Mouse (Mus musculus) midbrain, embryonic 11.5 days (tissue): ENCODE measurements around the gene Gmip. TPM values are rescaled to one million over a fixed set of nuclear protein-coding genes. Genes with fewer than 3 reads are reported as not detected.

Experiments
- ATAC-seq: fragments of 200-750 bp; cut with Nextera tagmentation; 2 replicates; pipeline ENCODE4 v1.8.0; 2017; ENCODE audit warnings: moderate TSS enrichment, moderate library complexity; ENCODE audit not compliant: low FRiP score
- DNase-seq: peaks from one replicate; pipeline ENCODE4 v3.0.0; 2015; ENCODE audit warnings: low spot score; ENCODE audit errors: missing footprints
- H3K27ac ChIP-seq: fragments of 300-500 bp; sonication (generic); 2 replicates; pipeline ENCODE4 v1.5.1; 2014; ENCODE audit warnings: low read depth, low read length
- H3K27me3 ChIP-seq: fragments of 300-500 bp; sonication (generic); 2 replicates; pipeline ENCODE4 v1.6.1; 2014; ENCODE audit warnings: mild to moderate bottlenecking, low read length, moderate library complexity, mixed read lengths; ENCODE audit not compliant: control insufficient read depth, insufficient read depth
- H3K36me3 ChIP-seq: fragments of 300-500 bp; sonication (generic); 2 replicates; pipeline ENCODE4 v1.6.1; 2014; ENCODE audit warnings: mild to moderate bottlenecking, low read length, moderate library complexity, mixed read lengths; ENCODE audit not compliant: control insufficient read depth, insufficient read depth
- H3K4me1 ChIP-seq: fragments of 300-500 bp; sonication (generic); 2 replicates; pipeline ENCODE4 v1.6.1; 2014; ENCODE audit warnings: low read length; ENCODE audit not compliant: control insufficient read depth, insufficient read depth
- H3K4me2 ChIP-seq: fragments of 300-500 bp; sonication (generic); 2 replicates; pipeline ENCODE4 v1.6.1; 2014; ENCODE audit warnings: mild to moderate bottlenecking, moderate library complexity
- H3K4me3 ChIP-seq: fragments of 300-500 bp; sonication (generic); 2 replicates; pipeline ENCODE4 v1.5.1; 2014; ENCODE audit warnings: low read depth, low read length
- H3K9ac ChIP-seq: fragments of 300-500 bp; sonication (generic); 2 replicates; pipeline ENCODE4 v1.6.1; 2014; ENCODE audit warnings: low read length
- H3K9me3 ChIP-seq: fragments of 300-500 bp; sonication (generic); 2 replicates; pipeline ENCODE4 v1.6.1; 2016; ENCODE audit warnings: low read length; ENCODE audit not compliant: control insufficient read depth
- WGBS: fragments of 180-500 bp; shearing (Covaris S2); extraction: QIAGEN DNeasy Blood & Tissue Kit; methylation state at CpG from one replicate; pipeline ENCODE4 v1.1.7; 2014; 5-methylcytosine and 5-hydroxymethylcytosine counted together
- polyA plus RNA-seq: library from polyadenylated mRNA; unstranded; fragments of >200 nt; fragmentation: Nextera tagmentation; extraction: Ambion mirVana; gene quantifications from 2 replicates; pipeline ENCODE4 v1.2.1, GENCODE M21; 2014

Gmip gene
- polyA plus RNA-seq: 7.8 TPM in 2 replicates

- H3K36me3 ChIP-seq: peaks cover 36% of the 10 kb centered on the region
- 11% methylated on average over 17 of the region's 28 CpGs for WGBS
- no peaks in the 10 kb centered on the region for H3K9me3 ChIP-seq
- peaks cover 6% of the 10 kb centered on the region; the same call in 1 of the 2 replicates for H3K4me1 ChIP-seq
- no peaks in the 10 kb centered on the region for H3K27me3 ChIP-seq
- ATAC-seq: peak; percentile 82
- DNase-seq: peak; percentile 94
- H3K4me3 ChIP-seq: peak within 1 kb of the TSS; percentile 48
- no peak within 1 kb of the TSS; the same call in 1 of the 2 replicates for H3K27ac ChIP-seq
- H3K9ac ChIP-seq: peak within 1 kb of the TSS; percentile 65
- peak within 1 kb of the TSS; percentile 61 for H3K4me2 ChIP-seq
Measured at GRCm38 (mm10) chr8:69808094-69808863, at the start of gene Gmip. Gene Gmip, plus strand, starts transcription at chr8:69808679.

DNA sequence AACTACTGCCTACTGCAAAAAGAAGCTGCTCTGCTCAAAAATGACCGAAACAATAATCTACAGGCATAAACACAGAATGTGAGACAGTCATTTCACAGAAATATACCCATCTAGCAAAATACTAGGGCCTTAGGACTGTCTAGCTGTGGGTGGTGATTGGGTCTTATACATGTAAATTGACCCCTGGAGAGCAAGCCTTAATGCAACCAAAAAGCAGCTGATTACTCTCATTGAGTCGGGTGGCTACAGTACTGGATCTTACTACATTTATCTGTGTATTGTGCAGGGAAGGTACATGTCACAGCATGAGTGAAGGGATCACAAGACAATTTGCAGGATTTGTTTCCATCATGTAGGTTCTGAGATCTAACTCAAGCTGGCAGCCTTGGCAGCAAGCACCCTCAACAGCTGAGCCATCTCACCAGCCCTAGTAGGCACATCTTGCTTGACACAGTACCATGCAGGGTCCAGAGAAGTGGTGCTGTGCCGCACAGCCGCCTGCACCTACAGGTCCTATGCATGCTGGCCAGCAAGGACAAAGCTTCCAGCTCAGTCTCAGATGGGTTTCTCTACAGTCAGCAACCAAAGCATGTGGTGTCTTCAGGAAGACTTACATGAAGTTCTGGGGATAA, 46.5 kb upstream of the Gmip start:
- no peak overlapping the region for H3K9ac ChIP-seq
- no peaks in the 10 kb centered on the region for H3K4me1 ChIP-seq
- H3K9me3 ChIP-seq: peaks cover 4% of the 10 kb centered on the region; the same call in 1 of the 2 replicates
- WGBS: 96% methylated on average over 4 of the region's 4 CpGs
- H3K27me3 ChIP-seq: no peaks in the 10 kb centered on the region
- peaks cover 35% of the 10 kb centered on the region for H3K36me3 ChIP-seq
- H3K4me2 ChIP-seq: no peak overlapping the region
- ATAC-seq: no peak
- no peak for DNase-seq
- no peak overlapping the region for H3K27ac ChIP-seq
- H3K4me3 ChIP-seq: no peak overlapping the region

- DNase-seq (no peak), ATAC-seq (no peak)
- no peaks in the 10 kb centered on the region for H3K9me3 ChIP-seq
- H3K4me3 ChIP-seq: no peak overlapping the region
- no peak overlapping the region for H3K9ac ChIP-seq
- H3K4me1 ChIP-seq: peaks cover 15% of the 10 kb centered on the region
- no peak overlapping the region for H3K4me2 ChIP-seq
- peaks cover 20% of the 10 kb centered on the region for H3K36me3 ChIP-seq
- 92% methylated on average over 9 of the region's 9 CpGs for WGBS
- H3K27ac ChIP-seq: no peak overlapping the region
- no peaks in the 10 kb centered on the region for H3K27me3 ChIP-seq
Measured at GRCm38 (mm10) chr8:69771221-69771620, 37.3 kb upstream of the Gmip start.

- ATAC-seq: no peak
- WGBS: 83% methylated on average over 2 of the region's 2 CpGs
- Histone ChIP-seq H3K27me3 (no peaks in the 10 kb centered on the region), H3K36me3 (peaks cover 12% of the 10 kb centered on the region), H3K4me3 (no peak overlapping the region), H3K27ac (no peak overlapping the region), H3K4me2 (no peak overlapping the region), H3K4me1 (peaks cover 15% of the 10 kb centered on the region), H3K9me3 (no peaks in the 10 kb centered on the region), H3K9ac (no peak overlapping the region)
- DNase-seq: no peak
Measured at GRCm38 (mm10) chr8:69772106-69772505, 36.4 kb upstream of the Gmip start.

DNA sequence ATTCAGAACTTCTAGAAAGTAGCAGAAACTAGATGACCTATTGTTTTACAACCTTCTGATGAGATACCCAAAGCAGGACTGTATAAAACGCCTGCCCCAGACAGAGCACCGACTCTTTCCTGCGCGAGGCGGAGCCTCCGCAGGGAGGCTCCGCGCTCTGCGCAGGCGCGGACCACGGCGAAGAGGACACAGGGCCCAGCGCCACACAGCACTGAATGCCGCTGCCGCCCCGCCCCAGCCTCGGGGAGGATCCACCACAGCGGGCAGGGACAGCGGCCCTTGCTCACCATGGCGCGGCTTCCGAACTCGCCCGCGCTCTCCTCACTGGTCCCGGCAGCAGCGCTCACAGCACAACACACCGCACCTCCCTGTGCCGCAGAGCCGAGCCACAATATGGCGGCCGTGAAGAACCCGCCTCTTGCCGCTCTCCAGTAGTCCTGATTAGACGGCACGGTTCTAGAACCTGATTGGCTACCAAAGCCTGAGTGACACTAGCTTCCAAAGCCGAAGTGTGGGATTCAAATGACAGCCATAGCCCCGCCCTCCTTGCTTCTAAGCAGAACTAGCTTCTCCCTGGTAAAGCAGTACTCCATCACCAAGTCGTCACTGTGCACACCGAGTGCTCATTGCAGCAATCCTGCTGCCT, 33.9 kb upstream of the Gmip start, which contains the start of gene Gm20422:
Gm20422 (minus strand) TSS at position 384 of the 646 bp plus-strand sequence.
- ATAC-seq (peak; percentile 100), DNase-seq (peak; percentile 99)
- under 1% methylated on average over 41 of the region's 41 CpGs for WGBS
- Histone ChIP-seq H3K4me1 (peaks cover 15% of the 10 kb centered on the region), H3K9ac (peak within 1 kb of the TSS; percentile 92), H3K4me3 (peak within 1 kb of the TSS; percentile 71), H3K27me3 (no peaks in the 10 kb centered on the region), H3K36me3 (no peaks in the 10 kb centered on the region), H3K4me2 (peak within 1 kb of the TSS; percentile 72), H3K27ac (peak within 1 kb of the TSS; percentile 97), H3K9me3 (no peaks in the 10 kb centered on the region)

- Histone ChIP-seq H3K36me3 (no peaks in the 10 kb centered on the region), H3K27ac (no peak overlapping the region), H3K9ac (no peak overlapping the region), H3K4me3 (peak overlapping the region; percentile 71; the same call in 1 of the 2 replicates), H3K9me3 (no peaks in the 10 kb centered on the region), H3K4me2 (peak overlapping the region; percentile 29; the same call in 1 of the 2 replicates), H3K27me3 (no peaks in the 10 kb centered on the region), H3K4me1 (peaks cover 15% of the 10 kb centered on the region)
- DNase-seq (no peak), ATAC-seq (no peak)
- 67% methylated on average over 2 of the region's 2 CpGs for WGBS
Measured at GRCm38 (mm10) chr8:69775149-69775534, 33.3 kb upstream of the Gmip start.

DNA sequence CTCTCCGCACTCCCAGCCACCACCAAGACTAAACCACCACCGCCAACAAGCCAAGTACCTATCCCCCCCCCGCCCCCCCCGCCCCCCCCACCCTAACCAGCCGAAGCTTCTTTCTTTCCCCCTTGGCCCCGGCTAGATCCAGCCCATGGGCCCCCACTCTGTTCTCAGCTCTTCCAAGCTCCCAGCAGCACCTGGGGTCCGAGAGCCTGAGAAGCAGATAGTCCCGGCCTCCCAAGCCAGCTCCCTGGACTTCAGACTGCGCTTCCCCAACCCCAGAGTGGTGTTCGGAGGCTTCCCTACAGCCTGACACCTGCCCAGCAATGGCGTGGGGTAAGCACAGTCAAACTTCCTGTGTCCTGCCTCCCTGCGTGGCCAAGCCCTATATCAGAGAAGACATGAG, 31.4 kb upstream of the Gmip start:
- DNase-seq: peak; percentile 44
- H3K36me3 ChIP-seq: no peaks in the 10 kb centered on the region
- 60% methylated on average over 12 of the region's 12 CpGs for WGBS
- H3K9ac ChIP-seq: no peak overlapping the region
- no peak overlapping the region for H3K27ac ChIP-seq
- no peaks in the 10 kb centered on the region for H3K27me3 ChIP-seq
- no peak overlapping the region for H3K4me2 ChIP-seq
- ATAC-seq: no peak
- H3K4me1 ChIP-seq: peaks cover 15% of the 10 kb centered on the region
- no peak overlapping the region for H3K4me3 ChIP-seq
- no peaks in the 10 kb centered on the region for H3K9me3 ChIP-seq

GRCm38 (mm10) chr8:69789105-69789504, 19.4 kb upstream of the Gmip start:
- WGBS: 87% methylated on average over 5 of the region's 5 CpGs
- DNase-seq: peak; percentile 49
- no peak overlapping the region for H3K4me3 ChIP-seq
- H3K36me3 ChIP-seq: peaks cover 2% of the 10 kb centered on the region
- no peak overlapping the region for H3K9ac ChIP-seq
- no peaks in the 10 kb centered on the region for H3K9me3 ChIP-seq
- ATAC-seq: no peak
- H3K27ac ChIP-seq: no peak overlapping the region
- H3K4me1 ChIP-seq: peaks cover 12% of the 10 kb centered on the region
- no peaks in the 10 kb centered on the region for H3K27me3 ChIP-seq
- no peak overlapping the region for H3K4me2 ChIP-seq

DNA sequence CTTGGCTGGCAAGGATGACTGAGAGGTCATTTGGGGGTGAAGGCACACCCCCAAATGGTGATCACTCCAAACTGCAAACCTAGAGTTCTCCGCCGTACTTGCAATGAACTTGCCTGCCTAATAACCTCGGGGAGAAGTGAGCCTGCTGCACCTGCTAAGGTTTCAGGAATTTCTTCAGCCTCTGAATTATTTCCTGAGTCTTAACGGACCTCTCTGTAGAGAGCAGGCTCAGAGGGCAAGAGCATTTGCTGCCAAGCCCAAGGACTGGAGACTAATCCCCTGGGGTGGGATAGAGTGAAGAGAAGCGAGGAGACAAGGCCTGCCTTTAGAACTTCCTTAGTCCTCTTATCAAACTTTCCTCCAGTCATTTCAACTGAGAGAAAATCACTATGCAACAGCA, 18.7 kb upstream of the Gmip start:
- Histone ChIP-seq H3K9me3 (no peaks in the 10 kb centered on the region), H3K4me1 (peaks cover 12% of the 10 kb centered on the region), H3K4me3 (no peak overlapping the region), H3K27ac (no peak overlapping the region), H3K9ac (no peak overlapping the region), H3K27me3 (no peaks in the 10 kb centered on the region), H3K36me3 (peaks cover 5% of the 10 kb centered on the region), H3K4me2 (no peak overlapping the region)
- no peak for ATAC-seq
- 73% methylated on average over 5 of the region's 5 CpGs for WGBS
- no peak for DNase-seq
